Mouse (Mus musculus): Measurements from ENCODE around the gene Fam83g. TPM values are rescaled to one million over a fixed set of nuclear protein-coding genes. Genes with fewer than 3 reads are reported as not detected.
"Not testable (repeated sequence)": the region's sequence is repeated elsewhere in the genome, so short reads cannot be mapped to it uniquely, and the experiment has no call there.

Fam83g gene
- not detected in 2 replicates for polyA plus RNA-seq (2012; ENCODE audit: insufficient read depth, insufficient read length, missing spikeins)

DNA sequence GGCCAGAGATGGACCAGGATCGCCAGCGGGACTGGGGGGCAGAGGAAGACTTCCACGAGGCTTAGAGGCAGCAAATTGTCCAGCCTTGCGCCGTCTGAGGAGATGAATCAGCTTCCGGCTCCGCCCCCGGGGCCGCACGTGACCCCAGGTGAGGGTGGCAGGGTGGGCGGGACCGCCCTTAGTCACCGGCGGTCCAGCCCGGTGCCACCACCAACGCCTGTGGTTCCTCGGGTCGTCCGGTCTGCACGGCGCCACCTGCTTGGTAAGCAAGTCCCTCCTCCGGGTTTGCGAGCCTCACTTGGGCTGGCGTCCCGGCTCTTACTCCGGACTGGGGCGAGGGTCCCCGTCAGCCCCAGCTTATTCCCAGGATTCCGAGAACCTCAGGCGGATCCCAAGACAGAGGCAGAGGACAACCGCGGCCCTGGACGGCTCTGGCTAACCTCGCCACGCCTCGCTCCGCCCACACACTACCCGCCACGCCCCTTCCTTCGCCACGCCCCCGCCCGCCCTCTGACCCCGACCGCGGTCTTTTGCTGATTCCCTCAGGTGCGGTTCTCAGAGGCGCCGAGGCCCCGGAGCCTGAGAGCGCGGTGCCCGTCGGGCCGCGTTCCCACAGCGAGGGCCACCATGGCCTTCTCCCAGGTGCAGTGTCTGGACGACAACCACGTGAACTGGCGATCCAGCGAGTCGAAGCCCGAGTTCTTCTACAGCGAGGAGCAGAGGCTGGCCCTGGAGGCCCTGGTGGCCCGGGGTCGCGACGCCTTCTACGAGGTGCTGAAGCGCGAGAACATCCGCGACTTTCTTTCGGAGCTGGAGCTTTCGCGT is at the start of gene Fam83g:
Fam83g (plus strand) TSS at position 185 of the 825 bp plus-strand sequence.
- Histone ChIP-seq H3K4me3 (ENCODE audit: insufficient read depth, low read length) (peak within 1 kb of the TSS; percentile 57), H3K27ac (ENCODE audit: insufficient read depth, low read depth, low read length) (no peak within 1 kb of the TSS), H3K4me1 (ENCODE audit: control insufficient read depth, insufficient read depth, low read length) (peaks cover 5% of the 10 kb centered on the region)
- no peak for TF ChIP-seq CTCF (IDR thresholded peaks at IDR 0.05; ENCODE audit: low read depth, low read length)
- no peak for TF ChIP-seq POLR2A (IDR thresholded peaks at IDR 0.05; ENCODE audit: borderline replicate concordance, low read depth, low read length)

DNA sequence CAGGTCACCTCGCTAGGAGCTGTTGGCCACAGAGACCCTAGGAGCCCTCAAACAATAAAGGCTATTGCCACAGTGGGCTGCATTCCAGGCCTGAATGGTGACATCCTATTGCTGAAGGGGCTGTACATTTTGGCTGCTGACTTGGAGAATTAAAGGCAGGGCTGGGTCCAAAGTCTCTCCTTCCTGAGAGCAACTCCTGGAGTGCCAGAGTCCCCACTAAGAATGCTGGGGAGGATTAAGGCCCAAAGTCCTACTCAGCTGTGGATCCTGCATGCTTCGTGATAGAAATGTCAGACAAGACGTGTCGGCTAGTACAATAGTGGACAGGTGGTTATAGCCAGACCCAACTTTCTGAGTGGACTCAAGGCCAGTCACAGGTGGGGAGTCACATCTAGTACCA is 47.6 kb upstream of the Fam83g start:
- H3K4me3 ChIP-seq (ENCODE audit: insufficient read depth, low read length); H3K4me1 ChIP-seq (ENCODE audit: control insufficient read depth, insufficient read depth, low read length); H3K27ac ChIP-seq (ENCODE audit: insufficient read depth, low read depth, low read length): not testable (repeated sequence)

DNA sequence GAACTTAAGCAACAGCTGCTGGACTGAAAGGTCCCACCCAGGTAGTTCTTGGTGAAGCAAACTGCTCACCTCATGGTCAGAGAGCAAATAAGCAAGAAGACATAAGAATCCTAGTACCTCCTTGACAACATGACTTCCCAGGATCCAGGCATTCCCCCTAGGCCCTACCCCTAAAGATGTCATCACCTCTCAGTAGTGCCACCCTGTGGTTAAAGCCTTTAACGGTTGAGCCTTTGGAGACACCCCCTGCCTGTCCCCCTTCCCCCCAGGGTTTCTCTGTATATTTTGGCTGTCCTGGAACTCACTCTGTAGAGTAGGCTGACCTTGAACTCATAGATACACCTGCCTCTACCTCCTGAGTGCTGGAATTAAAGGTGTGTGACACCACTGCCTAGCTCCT is 46.5 kb upstream of the Fam83g start:
- H3K4me3 ChIP-seq (ENCODE audit: insufficient read depth, low read length), result no peak overlapping the region
- no peak for TF ChIP-seq POLR2A (IDR thresholded peaks at IDR 0.05; ENCODE audit: borderline replicate concordance, low read depth, low read length)
- peaks cover 16% of the 10 kb centered on the region for H3K4me1 ChIP-seq (ENCODE audit: control insufficient read depth, insufficient read depth, low read length)
- no peak overlapping the region for H3K27ac ChIP-seq (ENCODE audit: insufficient read depth, low read depth, low read length)

DNA sequence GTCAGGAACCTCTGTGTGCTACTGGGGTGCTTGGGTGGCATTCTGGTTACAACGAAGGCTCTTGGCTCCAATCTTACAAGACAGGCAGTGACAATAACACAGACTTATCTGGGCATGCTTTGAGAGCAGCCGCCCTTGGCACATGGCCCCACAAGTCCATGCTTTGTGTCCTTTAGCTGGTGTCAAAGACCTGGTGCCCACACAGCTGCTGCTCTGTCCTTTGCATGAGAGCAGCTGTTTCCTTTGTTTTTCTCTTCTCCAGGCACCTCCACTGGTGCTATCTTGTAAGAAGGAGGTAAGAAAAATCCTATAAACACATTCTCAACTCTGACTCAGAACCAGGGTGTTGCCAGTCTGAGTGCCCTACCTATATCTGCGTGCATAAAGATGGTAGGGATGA is 46.0 kb upstream of the Fam83g start:
- Histone ChIP-seq H3K4me1 (ENCODE audit: control insufficient read depth, insufficient read depth, low read length) (peaks cover 21% of the 10 kb centered on the region), H3K27ac (ENCODE audit: insufficient read depth, low read depth, low read length) (no peak overlapping the region), H3K4me3 (ENCODE audit: insufficient read depth, low read length) (no peak overlapping the region)
- TF ChIP-seq POLR2A (IDR thresholded peaks at IDR 0.05; ENCODE audit: borderline replicate concordance, low read depth, low read length), result no peak
- TF ChIP-seq CTCF (IDR thresholded peaks at IDR 0.05; ENCODE audit: low read depth, low read length), result no peak

DNA sequence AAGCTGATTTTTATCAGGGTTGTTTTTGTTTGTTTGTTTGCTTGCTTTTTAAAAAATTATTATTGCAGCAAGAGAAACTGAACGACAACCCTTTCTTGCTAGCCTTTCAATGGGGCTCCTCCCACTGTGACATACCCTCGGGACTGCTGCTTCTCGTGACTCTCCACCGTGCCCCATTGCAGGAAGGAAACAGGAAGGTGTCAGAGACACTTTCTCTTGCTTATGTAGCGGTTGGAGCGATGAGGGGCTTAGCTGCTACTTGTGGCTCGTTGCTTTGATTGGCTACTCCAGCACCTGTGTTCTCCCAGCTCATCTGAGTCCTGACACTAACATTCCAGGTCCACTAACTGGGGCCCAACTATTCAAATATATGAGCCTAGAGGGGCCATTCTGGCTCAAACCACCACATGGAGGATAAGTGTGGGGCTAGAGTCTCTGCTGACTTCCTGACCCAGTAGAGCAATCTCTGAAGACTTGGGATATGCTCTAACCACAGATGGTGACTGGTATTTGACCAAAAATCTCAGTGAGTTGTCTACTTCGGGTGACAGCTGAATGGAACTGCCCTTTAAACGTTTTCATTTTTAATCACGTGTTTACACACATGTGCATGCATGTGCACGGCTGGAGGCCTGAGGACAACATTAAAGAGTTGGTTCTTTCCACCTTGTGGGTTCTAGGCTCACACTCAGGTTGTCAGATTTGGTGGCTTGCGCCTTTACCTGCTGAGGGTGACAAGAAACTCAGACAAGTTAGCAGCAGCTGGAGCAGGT is 44.9 kb upstream of the Fam83g start:
- H3K27ac ChIP-seq (ENCODE audit: insufficient read depth, low read depth, low read length), result no peak overlapping the region
- H3K4me3 ChIP-seq (ENCODE audit: insufficient read depth, low read length), result no peak overlapping the region
- peaks cover 28% of the 10 kb centered on the region for H3K4me1 ChIP-seq (ENCODE audit: control insufficient read depth, insufficient read depth, low read length)
- TF ChIP-seq POLR2A (IDR thresholded peaks at IDR 0.05; ENCODE audit: borderline replicate concordance, low read depth, low read length), result no peak
- TF ChIP-seq CTCF (IDR thresholded peaks at IDR 0.05; ENCODE audit: low read depth, low read length), result no peak

DNA sequence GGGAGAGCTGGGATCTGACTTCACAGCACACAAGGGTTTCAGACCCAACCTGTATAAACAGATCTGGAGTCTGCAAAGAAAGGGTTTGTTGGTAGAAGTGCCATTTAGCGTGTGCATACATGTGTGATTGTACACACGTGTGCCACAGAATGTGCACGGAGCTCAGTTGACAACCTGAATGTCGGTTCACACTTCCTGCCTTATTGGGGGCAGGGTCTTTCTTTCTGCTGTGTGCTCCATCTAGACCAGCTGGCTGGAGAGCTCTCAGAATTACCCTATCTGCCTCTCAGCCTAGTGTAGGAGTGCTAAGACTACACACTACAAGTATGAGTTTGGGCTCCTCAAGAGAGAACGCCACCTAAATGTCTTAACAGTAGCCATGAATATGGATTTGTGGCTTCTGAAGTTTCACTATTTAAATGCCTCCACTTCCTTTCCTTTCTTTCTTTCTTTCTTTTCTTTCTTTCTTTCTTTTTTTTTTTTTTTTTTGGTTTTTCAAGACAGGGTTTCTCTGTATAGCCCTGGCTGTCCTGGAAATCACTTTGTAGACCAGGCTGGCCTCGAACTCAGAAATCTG is 44.2 kb upstream of the Fam83g start:
- no peak overlapping the region for H3K4me3 ChIP-seq (ENCODE audit: insufficient read depth, low read length)
- H3K27ac ChIP-seq (ENCODE audit: insufficient read depth, low read depth, low read length), result no peak overlapping the region
- peaks cover 34% of the 10 kb centered on the region for H3K4me1 ChIP-seq (ENCODE audit: control insufficient read depth, insufficient read depth, low read length)
- TF ChIP-seq CTCF (IDR thresholded peaks at IDR 0.05; ENCODE audit: low read depth, low read length) (no peak), POLR2A (IDR thresholded peaks at IDR 0.05; ENCODE audit: borderline replicate concordance, low read depth, low read length) (no peak)

DNA sequence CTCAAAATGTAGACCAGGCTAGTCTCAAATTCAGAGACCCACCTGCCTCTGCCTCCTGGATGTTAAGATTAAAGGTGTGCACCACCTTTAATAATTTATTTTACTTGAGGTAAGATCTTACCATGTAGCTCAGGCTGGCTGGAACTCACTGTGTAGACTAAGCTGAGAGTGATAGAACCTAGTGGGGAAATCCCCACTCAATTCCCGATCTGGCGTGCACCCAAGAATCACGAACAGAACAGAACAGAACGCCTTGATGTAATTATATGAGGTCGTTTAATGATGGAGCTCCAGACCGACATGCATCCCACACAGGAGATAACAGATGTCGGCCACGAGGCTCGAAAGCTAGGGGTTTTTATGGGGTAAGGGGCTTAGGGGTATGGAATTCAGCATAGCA is 43.3 kb upstream of the Fam83g start:
- H3K4me1 ChIP-seq (ENCODE audit: control insufficient read depth, insufficient read depth, low read length), result peaks cover 38% of the 10 kb centered on the region
- not testable (repeated sequence) for H3K4me3 ChIP-seq (ENCODE audit: insufficient read depth, low read length); H3K27ac ChIP-seq (ENCODE audit: insufficient read depth, low read depth, low read length)

DNA sequence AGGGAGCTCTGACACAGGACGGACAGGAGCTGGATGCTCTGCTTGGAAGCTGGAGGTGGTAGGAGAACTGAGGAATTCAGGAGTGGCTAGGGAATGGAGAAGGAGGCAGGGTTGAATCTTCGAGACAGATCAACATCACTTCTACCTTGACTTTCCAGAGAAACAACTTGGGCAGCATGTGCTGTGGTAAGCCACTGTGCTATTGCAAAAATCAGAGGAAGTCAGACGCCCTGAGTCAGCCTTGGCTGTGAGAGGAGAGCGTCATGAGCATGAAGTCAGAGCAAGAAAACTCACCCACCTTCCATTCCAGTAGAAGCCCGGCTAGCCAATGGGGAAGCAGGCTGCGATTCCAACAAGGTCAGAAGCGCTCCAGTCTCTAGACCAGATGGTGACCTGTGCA is 41.8 kb upstream of the Fam83g start:
- no peak overlapping the region for H3K27ac ChIP-seq (ENCODE audit: insufficient read depth, low read depth, low read length)
- H3K4me1 ChIP-seq (ENCODE audit: control insufficient read depth, insufficient read depth, low read length), result peaks cover 40% of the 10 kb centered on the region
- H3K4me3 ChIP-seq (ENCODE audit: insufficient read depth, low read length), result no peak overlapping the region
- no peak for TF ChIP-seq POLR2A (IDR thresholded peaks at IDR 0.05; ENCODE audit: borderline replicate concordance, low read depth, low read length)
- no peak for TF ChIP-seq CTCF (IDR thresholded peaks at IDR 0.05; ENCODE audit: low read depth, low read length)

DNA sequence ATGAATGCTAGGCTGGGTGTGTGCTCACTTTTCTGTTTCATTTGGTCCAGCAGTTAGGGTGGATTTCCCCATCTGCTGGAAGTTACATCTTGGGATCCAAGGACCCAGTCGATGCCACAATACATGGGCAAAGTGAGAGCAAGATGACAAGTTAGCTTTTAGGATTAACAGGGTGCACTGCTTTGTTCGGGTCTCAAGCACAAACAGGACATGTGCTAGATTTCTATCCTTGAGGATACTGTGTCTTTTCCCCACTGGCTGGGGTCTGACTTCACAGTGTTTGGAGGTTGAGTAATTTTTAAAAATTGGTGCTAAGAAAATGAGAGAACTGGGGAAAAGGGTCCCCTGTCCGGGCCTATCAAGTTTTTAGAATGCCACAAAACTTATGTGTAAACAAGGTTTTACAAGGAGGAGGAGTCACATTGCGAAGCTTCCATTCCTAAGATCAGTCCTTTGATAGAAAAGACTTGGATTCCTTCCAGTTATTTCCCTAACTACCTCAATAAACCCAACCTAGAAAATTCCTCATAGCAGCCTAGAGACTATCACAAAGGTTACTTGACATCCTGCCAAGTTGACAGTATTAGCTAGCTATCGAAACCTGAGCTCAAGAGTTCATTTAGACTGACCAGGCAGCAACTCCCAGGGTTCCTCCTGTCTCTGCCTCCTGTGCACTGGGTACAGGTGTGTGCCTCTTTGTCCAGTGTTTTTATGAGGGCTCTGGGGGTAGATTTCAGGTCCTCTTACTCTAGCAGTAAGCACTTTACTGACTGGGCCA is 40.5 kb upstream of the Fam83g start:
- Histone ChIP-seq H3K27ac (ENCODE audit: insufficient read depth, low read depth, low read length) (no peak overlapping the region), H3K4me3 (ENCODE audit: insufficient read depth, low read length) (no peak overlapping the region), H3K4me1 (ENCODE audit: control insufficient read depth, insufficient read depth, low read length) (peaks cover 52% of the 10 kb centered on the region)
- no peak for TF ChIP-seq CTCF (IDR thresholded peaks at IDR 0.05; ENCODE audit: low read depth, low read length)
- no peak for TF ChIP-seq POLR2A (IDR thresholded peaks at IDR 0.05; ENCODE audit: borderline replicate concordance, low read depth, low read length)
